Mouse (Mus musculus): ENCODE results near the gene Tysnd1. TPM values are rescaled to one million over a fixed set of nuclear protein-coding genes. Genes with fewer than 3 reads are reported as not detected.

Gene Tysnd1
- total RNA-seq, 2 experiments from 2014 or later = 21.0 to 22.6 TPM

- DNase-seq = no peak
These were observed 42.8 kb downstream of the Tysnd1 start for GRCm38 (mm10) chr10:61738126-61738525.

- no peak for DNase-seq
These were observed 46.0 kb downstream of the Tysnd1 start for GRCm38 (mm10) chr10:61741306-61741705.

DNA sequence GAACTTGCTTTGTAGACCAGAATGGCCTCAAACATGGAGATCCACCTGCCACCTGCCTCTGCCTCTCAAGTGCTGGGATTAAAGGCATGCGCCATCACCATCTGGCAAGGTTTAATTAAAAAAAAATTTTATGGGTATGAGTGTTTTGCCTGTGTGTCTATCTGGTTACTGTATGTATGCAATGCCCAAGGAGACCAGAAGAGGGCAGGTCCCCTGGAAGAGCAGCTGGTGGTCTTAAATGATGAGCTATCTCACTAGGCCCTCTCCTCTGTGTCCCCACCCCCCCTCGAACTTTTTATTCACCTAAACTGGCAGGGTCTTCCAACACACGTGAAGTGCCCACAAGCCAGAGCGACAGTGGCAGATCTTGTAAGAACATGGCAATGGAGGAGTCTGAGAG, 46.6 kb downstream of the Tysnd1 start:
- no peak for DNase-seq

GRCm38 (mm10) chr10:61742336-61742735, 47.0 kb downstream of the Tysnd1 start:
- no peak for DNase-seq

DNA sequence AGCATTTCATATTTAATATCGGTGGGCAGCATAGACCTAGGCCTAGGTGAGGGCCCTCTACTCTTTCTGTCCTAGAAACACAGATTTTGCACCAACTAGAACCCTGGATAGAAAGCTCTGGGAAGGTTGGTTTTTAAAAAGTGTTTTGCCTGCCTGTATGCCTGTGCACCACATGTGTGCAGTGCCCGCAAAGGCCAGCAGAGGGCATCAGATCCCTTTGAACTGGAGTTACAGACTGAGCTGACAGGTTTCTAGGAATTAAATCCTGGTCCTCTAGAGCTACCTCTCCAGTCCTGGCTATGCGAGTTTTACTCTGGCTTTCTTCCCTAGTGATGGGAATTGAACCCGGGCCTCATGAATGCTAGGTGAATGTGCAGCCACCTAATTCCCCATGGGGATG, 49.8 kb downstream of the Tysnd1 start:
- peak; percentile 65 for DNase-seq

DNA sequence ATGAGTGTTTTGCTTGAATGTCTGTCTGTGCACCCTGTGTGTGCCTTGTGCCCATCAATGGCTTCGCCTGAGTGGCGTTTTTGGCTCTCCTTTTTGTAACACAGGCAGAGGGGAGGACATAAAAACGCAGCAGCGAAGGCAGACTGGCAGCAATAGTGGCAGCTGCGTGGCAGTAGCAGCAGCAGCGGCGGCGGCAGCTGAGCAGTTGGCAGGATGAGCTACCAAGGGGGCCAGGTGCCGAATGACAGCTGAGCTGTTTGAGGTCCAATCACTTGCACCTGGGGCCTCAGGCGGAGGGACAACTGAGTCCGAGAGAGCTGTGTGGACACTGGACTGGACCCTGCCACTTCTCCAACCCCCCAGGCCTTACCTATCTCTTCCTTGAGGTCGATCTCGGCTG, 52.0 kb downstream of the Tysnd1 start:
- DNase-seq = no peak

DNA sequence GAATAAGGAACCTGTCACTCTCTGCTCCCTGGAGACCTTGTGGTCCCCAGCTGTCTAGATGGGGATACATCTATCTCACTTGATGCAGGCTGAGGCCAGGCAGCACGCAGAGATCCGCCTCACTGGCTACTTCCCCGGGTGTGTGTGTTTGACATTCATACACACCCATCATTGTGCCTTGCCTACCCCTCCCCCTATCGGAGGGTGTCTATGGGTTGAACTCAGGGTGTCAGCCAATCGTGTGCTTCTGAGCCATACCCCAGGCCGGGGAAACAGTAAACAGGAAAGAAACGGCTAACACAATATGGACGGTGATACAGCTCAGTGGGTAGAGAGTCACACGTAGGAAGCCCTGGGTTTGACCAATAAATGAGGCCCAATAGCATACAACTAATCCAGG, 54.7 kb downstream of the Tysnd1 start:
- no peak for DNase-seq

DNA sequence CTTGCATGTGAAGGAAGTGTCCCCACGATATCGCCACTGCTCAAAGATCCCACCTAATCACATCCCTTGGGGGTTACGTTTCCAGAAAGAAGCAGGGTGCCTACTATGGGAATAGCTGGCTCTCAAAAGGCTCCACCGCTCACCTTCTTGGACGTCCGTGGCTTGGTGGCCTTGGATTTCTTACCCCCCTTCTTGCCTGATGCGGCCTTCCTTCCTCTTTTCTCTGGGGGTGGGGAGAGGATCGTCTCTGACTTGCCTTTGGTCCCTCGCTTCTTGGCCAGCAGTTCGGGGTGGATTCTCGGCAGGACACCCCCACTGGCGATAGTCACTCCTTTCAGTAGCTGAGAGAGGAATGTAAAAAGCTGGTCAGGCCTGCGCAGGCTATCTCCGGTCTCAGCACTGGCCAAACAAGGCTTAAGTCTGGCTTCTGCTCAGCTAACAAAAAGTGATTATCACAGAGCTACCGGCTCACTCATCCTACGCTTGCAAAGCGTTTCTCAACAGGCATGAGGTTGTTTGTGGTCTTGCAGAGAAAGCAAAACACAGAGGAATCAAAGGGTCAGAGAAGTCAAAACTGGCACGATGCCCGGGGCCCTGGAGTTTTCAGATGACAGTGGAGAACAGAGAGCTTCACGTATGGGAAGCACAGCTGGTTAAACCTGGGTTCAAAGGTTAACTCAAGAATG, 56.4 kb downstream of the Tysnd1 start:
- peak; percentile 66 for DNase-seq

Other genes with a start within 250 kb of the Tysnd1 start
- 10 to 100 TPM; 95.4 to 95.9 TPM for gene Eif4ebp2, start 242.9 kb upstream of the Tysnd1 start, total RNA-seq (2021)
- gene Lrrc20, start 219.7 kb upstream of the Tysnd1 start, total RNA-seq (2021) = 10 to 100 TPM; 16.4 to 17.1 TPM
- under 1 TPM in 1 of 2 experiments, not detected in 1; 0.07 TPM for gene Npffr1, start 100.0 kb upstream of the Tysnd1 start, total RNA-seq (2021)
- 10 to 100 TPM; 55.2 to 61.6 TPM for gene Ppa1, start 47.0 kb upstream of the Tysnd1 start, total RNA-seq (2021)
- gene Sar1a, start 15.2 kb upstream of the Tysnd1 start, total RNA-seq (2021) = 100 to 1,000 TPM; 151 to 153 TPM
- 10 to 100 TPM; 33.3 to 35.5 TPM for gene Aifm2, start 19.7 kb downstream of the Tysnd1 start, total RNA-seq (2021)
- 10 to 100 TPM; 22.8 to 24.4 TPM for gene H2afy2, start 88.6 kb downstream of the Tysnd1 start, total RNA-seq (2021)